Mouse (Mus musculus): ENCODE data around the gene Abl1.

- TF ChIP-seq EP300 (IDR thresholded peaks at IDR 0.05; ENCODE audit: insufficient read depth, low read depth, low read length) (no peak), CTCF (IDR thresholded peaks at IDR 0.05; ENCODE audit: low read depth, low read length) (no peak), POLR2A (IDR thresholded peaks at IDR 0.05; ENCODE audit: insufficient read depth, low read length) (no peak)
Observed at GRCm38 (mm10) chr2:31762155-31762554, 74.0 kb downstream of the Abl1 start.

Data from ES-Bruce4 (cell line).